Mouse (Mus musculus): ENCODE measurements around the gene Gba. TPM values are rescaled to one million over a fixed set of nuclear protein-coding genes. Genes with fewer than 3 reads are reported as not detected.

The Gba gene
- polyA plus RNA-seq, 1 experiment from 2014 or later: 34.3 TPM

DNA sequence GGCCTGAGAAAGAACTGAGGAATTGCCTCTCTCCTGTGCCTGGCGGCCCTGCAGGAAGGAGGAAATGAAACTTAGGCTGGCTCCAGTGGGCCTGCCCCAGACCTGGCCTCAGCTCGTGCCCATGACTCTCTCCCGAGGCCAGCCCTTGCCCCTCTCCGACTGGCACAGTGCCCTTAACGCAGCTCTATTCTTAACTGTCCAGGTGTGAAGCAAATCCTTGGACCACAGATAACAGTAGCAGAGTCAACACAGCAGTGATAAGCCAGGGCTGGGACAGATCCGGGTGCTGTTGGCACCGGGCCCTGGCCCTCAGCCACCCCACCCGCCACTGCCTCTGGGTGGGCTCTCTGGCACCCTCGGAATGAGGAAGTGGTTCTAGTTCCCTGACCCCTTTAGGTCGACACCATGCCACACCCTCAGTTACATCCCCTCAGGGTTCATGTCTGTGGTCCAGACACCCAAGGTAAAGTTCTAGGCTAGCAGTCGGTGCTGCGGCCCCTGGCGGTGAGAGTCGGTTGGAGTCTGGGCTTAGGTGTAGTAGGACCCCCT, 30.9 kb downstream of the Gba start:
- Histone ChIP-seq H3K27me3 (no peaks in the 10 kb centered on the region), H3K27ac (peak overlapping the region; percentile 13; the same call in 1 of the 2 replicates), H3K36me3 (replicated peaks) (peaks cover 56% of the 10 kb centered on the region), H3K9ac (no peak overlapping the region), H3K4me1 (peaks cover 5% of the 10 kb centered on the region; the same call in 1 of the 2 replicates), H3K4me3 (replicated peaks) (no peak overlapping the region), H3K4me2 (no peak overlapping the region), H3K9me3 (no peaks in the 10 kb centered on the region)
- ATAC-seq (ENCODE audit: low FRiP score): no peak
- 90% methylated on average over 14 of the region's 14 CpGs for WGBS

- Histone ChIP-seq H3K9me3 (no peaks in the 10 kb centered on the region), H3K4me1 (no peaks in the 10 kb centered on the region), H3K27me3 (no peaks in the 10 kb centered on the region), H3K36me3 (replicated peaks) (peaks cover 79% of the 10 kb centered on the region), H3K27ac (no peak overlapping the region), H3K9ac (no peak overlapping the region), H3K4me2 (no peak overlapping the region), H3K4me3 (replicated peaks) (no peak overlapping the region)
- WGBS: 88% methylated on average over 10 of the region's 10 CpGs
- no peak for ATAC-seq (ENCODE audit: low FRiP score)
Measured at GRCm38 (mm10) chr3:89236516-89236915, 33.8 kb downstream of the Gba start.

- WGBS: 95% methylated on average over 21 of the region's 21 CpGs
- Histone ChIP-seq H3K4me1 (no peaks in the 10 kb centered on the region; the same call in 1 of the 2 replicates), H3K4me2 (no peak overlapping the region), H3K4me3 (replicated peaks) (no peak overlapping the region), H3K9ac (no peak overlapping the region), H3K36me3 (replicated peaks) (peaks cover 89% of the 10 kb centered on the region), H3K9me3 (no peaks in the 10 kb centered on the region), H3K27me3 (no peaks in the 10 kb centered on the region), H3K27ac (no peak overlapping the region)
- ATAC-seq (ENCODE audit: low FRiP score): no peak
Measured at GRCm38 (mm10) chr3:89237682-89238081, 35.0 kb downstream of the Gba start.

GRCm38 (mm10) chr3:89238494-89238893, 35.8 kb downstream of the Gba start:
- Histone ChIP-seq H3K4me2 (no peak overlapping the region), H3K36me3 (replicated peaks) (peaks cover 84% of the 10 kb centered on the region)
- WGBS: 86% methylated on average over 9 of the region's 12 CpGs

GRCm38 (mm10) chr3:89242331-89242895, 39.7 kb downstream of the Gba start:
- Histone ChIP-seq H3K4me3 (replicated peaks) (no peak overlapping the region), H3K27me3 (no peaks in the 10 kb centered on the region), H3K4me1 (peaks cover 42% of the 10 kb centered on the region), H3K4me2 (no peak overlapping the region), H3K9ac (no peak overlapping the region; the same call in 1 of the 2 replicates), H3K9me3 (no peaks in the 10 kb centered on the region), H3K27ac (no peak overlapping the region), H3K36me3 (replicated peaks) (peaks cover 45% of the 10 kb centered on the region)
- WGBS: 73% methylated on average over 9 of the region's 9 CpGs
- no peak for ATAC-seq (ENCODE audit: low FRiP score)

More at GRCm38 (mm10) chr3:89238494-89238893, 35.8 kb downstream of the Gba start:
- no peak overlapping the region for H3K9ac ChIP-seq
- H3K9me3 ChIP-seq: no peaks in the 10 kb centered on the region
- no peak for ATAC-seq (ENCODE audit: low FRiP score)
- H3K4me3 ChIP-seq (replicated peaks): no peak overlapping the region
- H3K27ac ChIP-seq: no peak overlapping the region
- H3K4me1 ChIP-seq: peaks cover 8% of the 10 kb centered on the region
- H3K27me3 ChIP-seq: no peaks in the 10 kb centered on the region

GRCm38 (mm10) chr3:89243609-89244008, 40.9 kb downstream of the Gba start:
- WGBS: 11% methylated on average over 14 of the region's 14 CpGs
- peaks cover 39% of the 10 kb centered on the region for H3K36me3 ChIP-seq (replicated peaks)
- H3K4me1 ChIP-seq: peaks cover 50% of the 10 kb centered on the region
- H3K4me2 ChIP-seq: peak overlapping the region; percentile 91
- H3K4me3 ChIP-seq (replicated peaks): peak overlapping the region; percentile 67
- peak overlapping the region; percentile 89 for H3K27ac ChIP-seq
- no peak; the same call in 1 of the 2 replicates for ATAC-seq (ENCODE audit: low FRiP score)
- peak overlapping the region; percentile 67 for H3K9ac ChIP-seq
- no peaks in the 10 kb centered on the region for H3K27me3 ChIP-seq
- no peaks in the 10 kb centered on the region for H3K9me3 ChIP-seq

DNA sequence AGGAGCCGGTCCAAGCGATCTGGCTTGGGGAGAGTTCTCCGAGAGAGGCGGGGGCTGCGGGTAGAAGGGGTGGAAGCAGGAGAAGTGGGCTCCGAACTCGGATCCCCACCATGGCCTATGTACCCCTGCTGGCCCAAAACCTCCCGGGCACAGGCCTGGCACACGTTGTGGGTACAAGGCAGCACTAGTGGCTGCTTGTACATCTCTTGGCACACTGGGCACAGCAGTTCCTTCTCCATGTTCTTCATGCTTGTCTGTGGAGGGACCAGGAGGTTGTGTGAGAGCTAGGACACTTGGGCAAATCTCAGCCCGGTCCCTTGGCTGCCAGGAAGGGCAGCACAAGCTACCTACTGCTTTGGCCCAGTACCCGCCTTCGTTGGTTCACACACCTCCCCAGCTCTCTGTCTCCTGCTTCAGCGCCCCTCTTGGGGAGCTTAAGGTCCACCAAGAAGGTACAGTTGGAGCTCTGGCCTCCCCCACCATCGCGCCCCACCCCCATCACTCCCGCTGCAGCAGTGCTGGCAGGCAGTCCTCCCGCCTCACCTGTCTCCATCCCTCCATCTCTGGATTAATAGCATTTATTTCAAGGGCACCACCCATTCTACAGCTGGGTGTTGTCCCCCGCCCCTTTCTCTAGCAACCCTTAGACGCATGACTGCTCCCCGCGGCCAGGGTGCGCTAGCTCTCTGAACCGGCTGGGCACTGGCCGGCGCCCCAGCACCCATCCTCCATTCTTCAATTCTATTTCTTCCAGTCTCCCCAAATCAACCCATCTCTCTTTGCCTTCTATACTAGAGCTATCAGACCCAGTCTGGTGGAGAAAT, 41.6 kb downstream of the Gba start:
- Histone ChIP-seq H3K36me3 (replicated peaks) (peaks cover 37% of the 10 kb centered on the region), H3K9ac (peak overlapping the region; percentile 67), H3K27ac (peak overlapping the region; percentile 89), H3K9me3 (no peaks in the 10 kb centered on the region), H3K4me2 (peak overlapping the region; percentile 91), H3K4me1 (peaks cover 50% of the 10 kb centered on the region), H3K27me3 (no peaks in the 10 kb centered on the region), H3K4me3 (replicated peaks) (peak overlapping the region; percentile 67)
- ATAC-seq (ENCODE audit: low FRiP score): peak; percentile 12
- WGBS: 14% methylated on average over 25 of the region's 25 CpGs

GRCm38 (mm10) chr3:89244982-89245687, 42.4 kb downstream of the Gba start:
- peak overlapping the region; percentile 67 for H3K9ac ChIP-seq
- H3K4me2 ChIP-seq: peak overlapping the region; percentile 91
- no peaks in the 10 kb centered on the region for H3K9me3 ChIP-seq
- no peaks in the 10 kb centered on the region for H3K27me3 ChIP-seq
- peak; percentile 71 for ATAC-seq (ENCODE audit: low FRiP score)
- peaks cover 38% of the 10 kb centered on the region for H3K36me3 ChIP-seq (replicated peaks)
- peak overlapping the region; percentile 89 for H3K27ac ChIP-seq
- H3K4me1 ChIP-seq: peaks cover 50% of the 10 kb centered on the region
- H3K4me3 ChIP-seq (replicated peaks): peak overlapping the region; percentile 67
- WGBS: 0% methylated on average over 24 of the region's 26 CpGs

DNA sequence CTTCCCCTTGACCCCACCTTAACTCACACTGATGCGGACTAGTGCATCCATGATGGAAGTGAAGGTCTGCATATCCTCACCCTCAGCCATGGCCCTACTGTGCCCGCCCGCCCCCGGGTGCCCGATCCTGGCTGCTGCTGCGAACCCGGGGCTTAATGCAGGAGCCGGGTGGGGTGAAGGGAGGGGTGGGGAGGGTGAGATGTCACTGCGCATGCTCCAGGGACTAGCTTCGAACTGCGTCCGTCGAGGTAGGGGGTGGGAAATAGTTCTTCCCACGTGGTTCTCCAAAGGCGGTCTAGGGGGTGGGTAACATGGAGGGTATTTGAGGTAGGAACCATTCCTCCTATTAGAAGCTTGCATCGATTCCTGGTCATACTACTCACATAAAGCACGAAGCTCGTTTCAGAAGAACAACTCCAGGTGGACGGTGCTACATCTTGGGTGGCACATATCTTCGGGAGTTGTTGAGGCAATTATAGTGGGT, 43.0 kb downstream of the Gba start, which contains the start of gene Krtcap2:
Krtcap2 (plus strand) TSS at position 279 of the 484 bp plus-strand sequence.
- Histone ChIP-seq H3K36me3 (replicated peaks) (peaks cover 34% of the 10 kb centered on the region), H3K27me3 (peaks cover 3% of the 10 kb centered on the region; the same call in 1 of the 2 replicates), H3K4me2 (peak within 1 kb of the TSS; percentile 91), H3K9ac (peak within 1 kb of the TSS; percentile 78), H3K9me3 (no peaks in the 10 kb centered on the region), H3K27ac (peak within 1 kb of the TSS; percentile 89), H3K4me1 (peaks cover 54% of the 10 kb centered on the region), H3K4me3 (replicated peaks) (peak within 1 kb of the TSS; percentile 67)
- ATAC-seq (ENCODE audit: low FRiP score): peak; percentile 45
- 4% methylated on average over 20 of the region's 20 CpGs for WGBS

DNA sequence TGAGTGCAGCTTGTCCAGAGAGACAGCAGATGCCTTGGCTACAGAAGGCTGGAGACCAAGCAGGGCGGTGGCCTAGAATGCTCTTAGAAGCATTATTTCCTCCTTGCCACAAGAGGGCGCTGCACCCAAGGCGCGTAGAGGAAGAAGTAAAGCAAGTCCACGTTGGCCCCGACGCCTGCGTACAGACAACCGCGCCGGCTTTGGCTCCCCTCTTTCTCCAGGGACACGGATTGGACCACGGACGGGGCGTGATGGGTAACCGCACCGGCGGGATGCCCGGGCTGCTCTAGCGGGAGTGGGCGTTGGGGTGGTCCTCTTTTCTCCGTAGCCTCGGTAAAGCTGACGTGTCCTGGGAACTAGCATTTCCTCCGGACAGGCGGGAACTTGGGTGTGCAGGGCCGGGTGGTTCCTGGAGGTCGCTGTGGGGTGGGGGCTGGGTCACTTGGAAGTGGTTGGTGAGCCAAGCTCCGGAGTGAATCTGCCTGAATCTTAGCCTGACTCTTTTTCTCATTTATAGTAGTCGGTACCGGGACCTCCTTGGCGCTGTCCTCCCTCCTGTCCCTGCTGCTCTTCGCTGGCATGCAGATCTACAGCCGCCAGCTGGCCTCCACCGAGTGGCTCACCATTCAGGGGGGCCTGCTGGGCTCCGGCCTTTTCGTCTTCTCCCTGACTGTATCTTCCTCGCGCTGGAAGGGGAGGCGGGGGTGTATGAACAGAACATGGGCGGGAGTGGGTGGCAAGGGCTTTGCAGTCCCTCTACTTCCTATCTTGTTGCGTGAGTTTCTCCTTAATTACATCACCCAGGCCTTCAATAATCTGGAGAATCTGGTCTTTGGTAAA, 43.8 kb downstream of the Gba start, which contains the start of gene Trim46:
Trim46 (minus strand) TSS at position 49 of the 840 bp plus-strand sequence.
- peaks cover 11% of the 10 kb centered on the region; the same call in 1 of the 2 replicates for H3K27me3 ChIP-seq
- peaks cover 26% of the 10 kb centered on the region for H3K36me3 ChIP-seq (replicated peaks)
- peak within 1 kb of the TSS; percentile 89 for H3K27ac ChIP-seq
- H3K4me1 ChIP-seq: peaks cover 62% of the 10 kb centered on the region
- peak within 1 kb of the TSS; percentile 91 for H3K4me2 ChIP-seq
- 1% methylated on average over 42 of the region's 42 CpGs for WGBS
- peak within 1 kb of the TSS; percentile 78 for H3K9ac ChIP-seq
- no peaks in the 10 kb centered on the region for H3K9me3 ChIP-seq
- H3K4me3 ChIP-seq (replicated peaks): peak within 1 kb of the TSS; percentile 67
- ATAC-seq (ENCODE audit: low FRiP score): peak; percentile 72

GRCm38 (mm10) chr3:89247466-89247865, 44.7 kb downstream of the Gba start:
- Histone ChIP-seq H3K4me1 (peaks cover 64% of the 10 kb centered on the region), H3K4me2 (peak overlapping the region; percentile 91), H3K9ac (peak overlapping the region; percentile 78), H3K4me3 (replicated peaks) (peak overlapping the region; percentile 67), H3K36me3 (replicated peaks) (peaks cover 16% of the 10 kb centered on the region), H3K27me3 (peaks cover 20% of the 10 kb centered on the region; the same call in 1 of the 2 replicates), H3K27ac (no peak overlapping the region), H3K9me3 (no peaks in the 10 kb centered on the region)
- 91% methylated on average over 4 of the region's 4 CpGs for WGBS
- no peak for ATAC-seq (ENCODE audit: low FRiP score)
